Mouse (Mus musculus) hindbrain, embryonic 11.5 days (tissue): ENCODE results near the gene Marcksl1. TPM values are rescaled to one million over a fixed set of nuclear protein-coding genes. Genes with fewer than 3 reads are reported as not detected.

Experiments used
- ATAC-seq: fragments of 200-750 bp; cut with Nextera tagmentation; 2 replicates; pipeline ENCODE4 v1.8.0; 2017; ENCODE audit warnings: mild to moderate bottlenecking, moderate TSS enrichment, moderate library complexity; ENCODE audit not compliant: low FRiP score
- DNase-seq: peaks from one replicate; pipeline ENCODE4 v3.0.0-alpha.2; 2015; ENCODE audit warnings: low spot score
- H3K27ac ChIP-seq: fragments of 300-500 bp; sonication (generic); 2 replicates; pipeline ENCODE4 v1.5.1; 2014; ENCODE audit warnings: mild to moderate bottlenecking, low read depth, low read length
- H3K27me3 ChIP-seq: fragments of 300-500 bp; sonication (generic); 2 replicates; pipeline ENCODE4 v1.6.1; 2014; ENCODE audit warnings: mild to moderate bottlenecking, low read length, moderate library complexity, mixed read lengths; ENCODE audit not compliant: control insufficient read depth, insufficient read depth
- H3K36me3 ChIP-seq: fragments of 300-500 bp; sonication (generic); 2 replicates; pipeline ENCODE4 v1.6.1; 2014; ENCODE audit warnings: mild to moderate bottlenecking, low read length, moderate library complexity, mixed read lengths; ENCODE audit not compliant: control insufficient read depth, insufficient read depth
- H3K4me1 ChIP-seq: fragments of 300-500 bp; sonication (generic); replicated peaks from 2 replicates; pipeline ENCODE4 v1.6.1; 2014; ENCODE audit warnings: low read length, mixed read lengths; ENCODE audit not compliant: control insufficient read depth, insufficient read depth
- H3K4me2 ChIP-seq: fragments of 300-500 bp; sonication (generic); replicated peaks from 2 replicates; pipeline ENCODE4 v1.6.1; 2014; ENCODE audit warnings: mild to moderate bottlenecking, low read depth, low read length
- H3K4me3 ChIP-seq: fragments of 300-500 bp; sonication (generic); 2 replicates; pipeline ENCODE4 v1.5.1; 2014; ENCODE audit warnings: low read depth, low read length
- H3K9ac ChIP-seq: fragments of 300-500 bp; sonication (generic); 2 replicates; pipeline ENCODE4 v1.6.1; 2014; ENCODE audit warnings: low read depth, low read length
- H3K9me3 ChIP-seq: fragments of 300-500 bp; sonication (generic); 2 replicates; pipeline ENCODE4 v1.6.1; 2016; ENCODE audit warnings: low read length; ENCODE audit not compliant: control insufficient read depth
- WGBS: fragments of 180-500 bp; shearing (Covaris S2); extraction: QIAGEN DNeasy Blood & Tissue Kit; methylation state at CpG from one replicate; pipeline ENCODE4 v1.1.7; 2014; 5-methylcytosine and 5-hydroxymethylcytosine counted together
- polyA plus RNA-seq: library from polyadenylated mRNA; unstranded; fragments of >200 nt; fragmentation: Nextera tagmentation; extraction: Ambion mirVana; gene quantifications from 2 replicates; pipeline ENCODE4 v1.2.1, GENCODE M21; 2014

The Marcksl1 gene
- polyA plus RNA-seq, 1 experiment from 2014 or later: 1,707 TPM

GRCm38 (mm10) chr4:129508237-129508515 lies 5.2 kb upstream of the Marcksl1 start:
- Histone ChIP-seq H3K9ac (no peak overlapping the region), H3K27me3 (no peaks in the 10 kb centered on the region), H3K4me2 (no peak overlapping the region), H3K4me3 (no peak overlapping the region), H3K27ac (no peak overlapping the region), H3K4me1 (peaks cover 14% of the 10 kb centered on the region), H3K9me3 (no peaks in the 10 kb centered on the region), H3K36me3 (no peaks in the 10 kb centered on the region)
- WGBS: 74% methylated on average over 3 of the region's 3 CpGs
- ATAC-seq (no peak), DNase-seq (no peak)

GRCm38 (mm10) chr4:129508834-129509600 lies 4.4 kb upstream of the Marcksl1 start:
- Histone ChIP-seq H3K4me1 (peaks cover 14% of the 10 kb centered on the region), H3K4me3 (no peak overlapping the region), H3K9me3 (no peaks in the 10 kb centered on the region), H3K9ac (no peak overlapping the region), H3K4me2 (no peak overlapping the region), H3K27ac (no peak overlapping the region), H3K36me3 (no peaks in the 10 kb centered on the region), H3K27me3 (no peaks in the 10 kb centered on the region)
- 73% methylated on average over 15 of the region's 15 CpGs for WGBS
- ATAC-seq (no peak), DNase-seq (no peak)

- ATAC-seq: no peak
These were observed 3.7 kb upstream of the Marcksl1 start for GRCm38 (mm10) chr4:129509650-129510049.

GRCm38 (mm10) chr4:129510723-129511412 lies 2.5 kb upstream of the Marcksl1 start:
- H3K27me3 ChIP-seq: no peaks in the 10 kb centered on the region
- no peak overlapping the region for H3K4me3 ChIP-seq
- ATAC-seq: no peak
- no peaks in the 10 kb centered on the region for H3K36me3 ChIP-seq
- H3K27ac ChIP-seq: peak overlapping the region; percentile 84
- DNase-seq: peak; percentile 29
- WGBS: 36% methylated on average over 6 of the region's 6 CpGs
- H3K4me1 ChIP-seq: peaks cover 14% of the 10 kb centered on the region
- H3K9me3 ChIP-seq: no peaks in the 10 kb centered on the region
- no peak overlapping the region for H3K9ac ChIP-seq
- H3K4me2 ChIP-seq: no peak overlapping the region

More at GRCm38 (mm10) chr4:129509650-129510049, 3.7 kb upstream of the Marcksl1 start:
- H3K36me3 ChIP-seq: no peaks in the 10 kb centered on the region
- no peak overlapping the region for H3K4me2 ChIP-seq
- WGBS: 63% methylated on average over 3 of the region's 3 CpGs
- no peak overlapping the region for H3K4me3 ChIP-seq
- DNase-seq: no peak
- H3K4me1 ChIP-seq: peaks cover 14% of the 10 kb centered on the region
- H3K27ac ChIP-seq: no peak overlapping the region
- no peaks in the 10 kb centered on the region for H3K9me3 ChIP-seq
- H3K9ac ChIP-seq: no peak overlapping the region
- no peaks in the 10 kb centered on the region for H3K27me3 ChIP-seq

GRCm38 (mm10) chr4:129511413-129512096 lies 1.8 kb upstream of the Marcksl1 start:
- Histone ChIP-seq H3K4me2 (0 out of 2 replicates have a peak overlapping the region, but pooled peaks have one; percentile 6), H3K27me3 (no peaks in the 10 kb centered on the region), H3K9me3 (no peaks in the 10 kb centered on the region), H3K4me3 (no peak overlapping the region), H3K4me1 (peaks cover 14% of the 10 kb centered on the region), H3K27ac (peak overlapping the region; percentile 84), H3K9ac (peak overlapping the region; percentile 37; the same call in 1 of the 2 replicates), H3K36me3 (peaks cover 2% of the 10 kb centered on the region; the same call in 1 of the 2 replicates)
- WGBS: 23% methylated on average over 6 of the region's 6 CpGs
- ATAC-seq (no peak), DNase-seq (peak; percentile 62)

- Histone ChIP-seq H3K4me1 (peaks cover 14% of the 10 kb centered on the region), H3K4me3 (peak overlapping the region; percentile 100), H3K36me3 (peaks cover 3% of the 10 kb centered on the region; the same call in 1 of the 2 replicates), H3K4me2 (peak overlapping the region; percentile 78), H3K27ac (peak overlapping the region; percentile 99), H3K9me3 (no peaks in the 10 kb centered on the region), H3K9ac (peak overlapping the region; percentile 100), H3K27me3 (no peaks in the 10 kb centered on the region)
- DNase-seq (peak; percentile 70), ATAC-seq (peak; percentile 36)
- WGBS: 0% methylated on average over 16 of the region's 57 CpGs
These were observed 510 bp downstream of the Marcksl1 start for GRCm38 (mm10) chr4:129513891-129514290.

GRCm38 (mm10) chr4:129514300-129514898 lies 1.0 kb downstream of the Marcksl1 start:
- no peaks in the 10 kb centered on the region for H3K27me3 ChIP-seq
- peak overlapping the region; percentile 100 for H3K4me3 ChIP-seq
- peaks cover 3% of the 10 kb centered on the region; the same call in 1 of the 2 replicates for H3K36me3 ChIP-seq
- peaks cover 14% of the 10 kb centered on the region for H3K4me1 ChIP-seq
- peak overlapping the region; percentile 99 for H3K27ac ChIP-seq
- under 1% methylated on average over 29 of the region's 35 CpGs for WGBS
- DNase-seq: peak; percentile 85
- peak overlapping the region; percentile 78 for H3K4me2 ChIP-seq
- peak overlapping the region; percentile 100 for H3K9ac ChIP-seq
- peak; percentile 44 for ATAC-seq
- no peaks in the 10 kb centered on the region for H3K9me3 ChIP-seq

- no peak overlapping the region for H3K4me3 ChIP-seq
- no peak for ATAC-seq
- H3K4me2 ChIP-seq: no peak overlapping the region
- peaks cover 2% of the 10 kb centered on the region for H3K4me1 ChIP-seq
- no peaks in the 10 kb centered on the region for H3K27me3 ChIP-seq
- peak; percentile 39 for DNase-seq
- peaks cover 14% of the 10 kb centered on the region; the same call in 1 of the 2 replicates for H3K36me3 ChIP-seq
- no peak overlapping the region for H3K27ac ChIP-seq
- no peak overlapping the region for H3K9ac ChIP-seq
- WGBS: 56% methylated on average over 2 of the region's 2 CpGs
- no peaks in the 10 kb centered on the region for H3K9me3 ChIP-seq
These were observed 3.5 kb downstream of the Marcksl1 start for GRCm38 (mm10) chr4:129516925-129517324.
